Mouse (Mus musculus) gastrocnemius, adult 8-10 months (tissue): ENCODE measurements around the gene Baiap3. TPM values are rescaled to one million over a fixed set of nuclear protein-coding genes. Genes with fewer than 3 reads are reported as not detected.
A peak's percentile ranks its signal among the peaks of the same experiment; 100 is the strongest.

Source experiments
- DNase-seq, 2 experiments: peaks; one replicate each; pipeline ENCODE4 v3.0.0; 2022; ENCODE audit warnings: low spot score in 2 of 2
- microRNA-seq: library from miRNA; unstranded; fragments of <30 nt; microRNA quantifications from one replicate; pipeline ENCODE4 v1.2.0, GENCODE M21; 2022
- total RNA-seq, 4 experiments: library from RNA; stranded (reverse); gene quantifications; 2 replicates each; pipeline ENCODE4 v1.2.4; 2022

The Baiap3 gene
- total RNA-seq, 4 experiments from 2014 or later: not detected

DNA sequence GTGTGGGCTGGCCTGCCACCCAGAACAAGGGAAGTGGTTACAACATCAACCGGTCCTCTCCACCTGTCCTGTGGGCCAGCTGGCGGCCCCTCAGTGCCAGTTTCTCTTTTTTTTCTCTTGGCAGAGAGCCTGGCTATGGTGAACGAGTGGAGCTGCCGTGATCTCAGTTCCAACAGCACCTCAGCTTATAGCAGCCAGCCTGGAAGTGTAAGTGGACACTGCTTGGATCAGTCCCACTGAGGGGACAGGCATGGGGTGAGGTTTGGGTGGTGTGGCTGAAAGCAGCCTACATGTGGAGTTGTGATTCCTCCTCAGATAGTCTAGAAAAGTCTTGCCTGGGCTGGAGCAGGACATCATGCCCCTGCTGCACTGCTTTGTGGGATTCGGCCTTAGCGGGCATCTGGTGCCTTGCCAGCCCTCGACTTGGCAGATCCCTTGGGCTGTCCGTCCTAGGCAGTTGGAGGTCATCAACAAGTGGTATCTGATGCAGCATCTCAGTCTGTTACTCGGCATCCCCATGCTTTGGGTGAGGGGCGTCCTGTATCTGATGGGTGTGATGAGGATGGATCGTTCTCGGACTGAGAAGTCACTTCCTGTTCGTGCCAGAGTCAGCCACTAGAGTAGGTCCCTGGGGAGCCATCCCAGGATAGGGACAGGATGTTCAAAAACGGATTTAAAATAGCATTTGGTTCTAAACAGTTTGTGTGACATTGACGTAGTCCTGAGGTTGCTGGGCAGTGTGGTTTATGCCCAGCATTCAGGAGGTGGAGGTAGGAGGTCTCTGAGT, 45.3 kb downstream of the Baiap3 start:
- DNase-seq: peak; percentile 57 to 59

- no peak for DNase-seq
Measured at GRCm38 (mm10) chr17:25210006-25210405, 46.2 kb downstream of the Baiap3 start.

- no peak for DNase-seq
Measured at GRCm38 (mm10) chr17:25202401-25202800, 53.8 kb downstream of the Baiap3 start.

Small RNAs within 50 kb of the gene (microRNA-seq; reads per million reads assigned to microRNA genes)
- not detected for gene Mir3547

Other genes with a start within 250 kb of the Baiap3 start
- 1 to 10 TPM; 6.2 to 6.9 (median 6.7) TPM for gene Cramp1l, start 240.6 kb downstream of the Baiap3 start, total RNA-seq
- 1 to 10 TPM; 1.4 to 2.7 (median 2.3) TPM for gene Ift140, start 240.3 kb downstream of the Baiap3 start, total RNA-seq
- 10 to 100 TPM in 1 of 4 experiments, 1 to 10 TPM in 3; 7.9 to 10.7 (median 8.2) TPM for gene Tmem204, start 172.8 kb downstream of the Baiap3 start, total RNA-seq
- gene Telo2, start 140.4 kb downstream of the Baiap3 start, total RNA-seq: 1 to 10 TPM; 4.2 to 8.6 (median 6.0) TPM
- 1 to 10 TPM in 1 of 4 experiments, under 1 TPM in 3; 0.58 to 2.4 (median 0.79) TPM for gene Ptx4, start 135.6 kb downstream of the Baiap3 start, total RNA-seq
- 10 to 100 TPM; 13.0 to 18.3 (median 16.0) TPM for gene Clcn7, start 123.0 kb downstream of the Baiap3 start, total RNA-seq
- not detected for gene Ccdc154, start 93.9 kb downstream of the Baiap3 start, total RNA-seq
- not detected for gene Gm38655, start 80.9 kb downstream of the Baiap3 start, total RNA-seq
- 10 to 100 TPM; 13.8 to 15.5 (median 14.8) TPM for gene BC003965, start 71.8 kb downstream of the Baiap3 start, total RNA-seq
- gene Unkl, start 68.0 kb downstream of the Baiap3 start, total RNA-seq: 1 to 10 TPM; 3.2 to 5.4 (median 4.3) TPM
- 10 to 100 TPM; 12.8 to 17.2 (median 14.8) TPM for gene Gnptg, start 16.2 kb downstream of the Baiap3 start, total RNA-seq
- 10 to 100 TPM; 14.2 to 19.1 (median 15.6) TPM for gene Tsr3, start 16.2 kb downstream of the Baiap3 start, total RNA-seq
- gene Ube2i, start 18.3 kb upstream of the Baiap3 start, total RNA-seq: 10 to 100 TPM; 57.0 to 66.7 (median 58.0) TPM
- gene Prss34, start 42.0 kb upstream of the Baiap3 start, total RNA-seq: under 1 TPM; 0.27 to 0.56 (median 0.33) TPM
- gene Prss28, start 52.3 kb upstream of the Baiap3 start, total RNA-seq: not detected
- not detected for gene Prss29, start 62.3 kb upstream of the Baiap3 start, total RNA-seq
- gene Tpsab1, start 89.2 kb upstream of the Baiap3 start, total RNA-seq: 1 to 10 TPM in 3 of 4 experiments, under 1 TPM in 1; 0.29 to 2.2 (median 1.2) TPM
- 1 to 10 TPM; 1.7 to 5.9 (median 3.9) TPM for gene Tpsb2, start 109.9 kb upstream of the Baiap3 start, total RNA-seq
- not detected for gene Tpsg1, start 112.9 kb upstream of the Baiap3 start, total RNA-seq
- 1 to 10 TPM in 3 of 4 experiments, under 1 TPM in 1; 0.68 to 1.7 (median 1.6) TPM for gene Cacna1h, start 177.4 kb upstream of the Baiap3 start, total RNA-seq
- gene Tekt4, start 198.3 kb upstream of the Baiap3 start, total RNA-seq: not detected
- not detected for gene Sstr5, start 240.9 kb upstream of the Baiap3 start, total RNA-seq